In the genomic region with DNA sequence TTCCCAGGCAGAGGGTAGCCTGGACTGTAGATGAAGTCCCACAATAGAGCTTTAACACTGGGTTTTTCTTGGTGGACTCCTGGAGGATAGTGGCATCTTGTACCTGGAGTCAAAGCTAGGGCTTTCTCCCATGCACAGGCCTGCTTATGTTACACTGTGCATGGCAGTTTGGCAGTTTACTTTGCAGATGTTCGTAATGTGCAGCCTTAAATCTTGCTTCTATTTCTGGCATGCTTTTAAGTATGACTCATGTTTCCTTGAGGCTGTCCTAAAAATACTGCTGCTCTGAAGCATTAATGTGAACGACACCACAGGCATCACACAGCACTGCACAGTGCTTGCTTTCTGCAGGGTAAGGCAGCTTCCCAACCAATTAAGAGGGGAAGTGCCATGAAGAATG, we compare ENCODE assay signal across 8 mouse cellular contexts. TPM values are rescaled to one million over a fixed set of nuclear protein-coding genes. Genes with fewer than 3 reads are reported as not detected.
DNase-seq lines count a peak whose midpoint lies in the region; ATAC-seq and TF ChIP-seq lines count a peak whose summit lies in the region.

No protein-coding gene starts in this region.

- ATAC-seq in midbrain, embryonic 16.5 days = peak; percentile 68; the same call in 1 of the 2 replicates
- no peak for ATAC-seq in midbrain, embryonic 13.5 days
- peak; percentile 73 for ATAC-seq in heart, embryonic 14.5 days (ENCODE audit: insufficient number of reproducible peaks, insufficient read depth, low FRiP score, low read depth)
- ATAC-seq in liver, embryonic 16.5 days (ENCODE audit: low read depth) = peak; percentile 41; the same call in 1 of the 2 replicates
- no peak for ATAC-seq in monocyte, adult 5-6 weeks (replicated peaks; ENCODE audit: insufficient number of reproducible peaks, low FRiP score, low TSS enrichment, poor library complexity, severe bottlenecking)

- TF ChIP-seq CTCF in brain, embryonic 14.5 days (IDR thresholded peaks at IDR 0.05; ENCODE audit: borderline replicate concordance, extremely low read depth, insufficient read depth, insufficient read length) = no peak

- 61% methylated on average over 2 of the region's 2 CpGs for WGBS in midbrain, embryonic 16.5 days
- 83% methylated on average over 2 of the region's 2 CpGs for WGBS in midbrain, embryonic 13.5 days
- 2% methylated on average over 2 of the region's 2 CpGs for WGBS in heart, embryonic 14.5 days
- 13% methylated on average over 2 of the region's 2 CpGs for WGBS in liver, embryonic 16.5 days (ENCODE audit: insufficient replicate concordance)

- TF ChIP-seq POLR2A in brain, embryonic 14.5 days (IDR thresholded peaks at IDR 0.05; ENCODE audit: borderline replicate concordance, extremely low read depth, insufficient read depth, insufficient read length, poor library complexity, severe bottlenecking) = no peak

- H3K4me2 ChIP-seq in midbrain, embryonic 16.5 days (ENCODE audit: low read length) = no peak overlapping the region
- no peak overlapping the region for H3K4me2 ChIP-seq in midbrain, embryonic 13.5 days (replicated peaks)
- H3K4me2 ChIP-seq in heart, embryonic 14.5 days (ENCODE audit: low read length) = peak overlapping the region; percentile 23; the same call in 1 of the 2 replicates
- H3K4me2 ChIP-seq in liver, embryonic 16.5 days (ENCODE audit: low read depth, low read length) = no peak overlapping the region

- H3K4me3 ChIP-seq in midbrain, embryonic 16.5 days (ENCODE audit: low read depth, low read length) = no peak overlapping the region
- H3K4me3 ChIP-seq in midbrain, embryonic 13.5 days (replicated peaks) = no peak overlapping the region
- no peak overlapping the region for H3K4me3 ChIP-seq in heart, embryonic 14.5 days (ENCODE audit: control insufficient read depth in 1 of 2, insufficient read depth in 1 of 2, low read depth in 1 of 2, low read length in 2 of 2)
- no peak overlapping the region for H3K4me3 ChIP-seq in liver, embryonic 16.5 days (ENCODE audit: low read depth, low read length)

- no peaks in the 10 kb centered on the region for H3K27me3 ChIP-seq in midbrain, embryonic 16.5 days (ENCODE audit: control insufficient read depth, insufficient read depth, low read depth, low read length)
- no peaks in the 10 kb centered on the region for H3K27me3 ChIP-seq in midbrain, embryonic 13.5 days
- no peaks in the 10 kb centered on the region for H3K27me3 ChIP-seq in heart, embryonic 14.5 days (ENCODE audit: control insufficient read depth, insufficient read depth, low read length)
- H3K27me3 ChIP-seq in liver, embryonic 16.5 days (ENCODE audit: control insufficient read depth, insufficient read depth, low read depth, low read length) = no peaks in the 10 kb centered on the region

- no peaks in the 10 kb centered on the region for H3K36me3 ChIP-seq in midbrain, embryonic 16.5 days (ENCODE audit: control insufficient read depth, insufficient read depth, low read length)
- no peaks in the 10 kb centered on the region for H3K36me3 ChIP-seq in midbrain, embryonic 13.5 days
- H3K36me3 ChIP-seq in heart, embryonic 14.5 days (ENCODE audit: control insufficient read depth, insufficient read depth, low read length) = no peaks in the 10 kb centered on the region
- no peaks in the 10 kb centered on the region for H3K36me3 ChIP-seq in liver, embryonic 16.5 days (ENCODE audit: control insufficient read depth, insufficient read depth)

- DNase-seq in brain, embryonic 14.5 days (ENCODE audit: low read depth) = peak; percentile 55
- peak; percentile 15 to 38 for DNase-seq in thymus, postnatal 36 days
- no peak for DNase-seq in embryo, embryonic 11 days

- H3K9me3 ChIP-seq in midbrain, embryonic 16.5 days (replicated peaks; ENCODE audit: control insufficient read depth, low read length, poor library complexity, severe bottlenecking) = no peaks in the 10 kb centered on the region
- no peaks in the 10 kb centered on the region for H3K9me3 ChIP-seq in midbrain, embryonic 13.5 days
- no peaks in the 10 kb centered on the region for H3K9me3 ChIP-seq in heart, embryonic 14.5 days (ENCODE audit: control insufficient read depth, low read length)
- no peaks in the 10 kb centered on the region for H3K9me3 ChIP-seq in liver, embryonic 16.5 days (replicated peaks; ENCODE audit: control insufficient read depth, low read length)

- H3K9ac ChIP-seq in midbrain, embryonic 16.5 days (ENCODE audit: low read depth, low read length) = no peak overlapping the region
- H3K9ac ChIP-seq in midbrain, embryonic 13.5 days (replicated peaks) = no peak overlapping the region
- H3K9ac ChIP-seq in heart, embryonic 14.5 days (ENCODE audit: low read length) = no peak overlapping the region
- H3K9ac ChIP-seq in liver, embryonic 16.5 days (ENCODE audit: low read depth, low read length) = no peak overlapping the region

- no peaks in the 10 kb centered on the region for H3K4me1 ChIP-seq in midbrain, embryonic 16.5 days (ENCODE audit: control insufficient read depth, insufficient read depth, low read length)
- no peaks in the 10 kb centered on the region for H3K4me1 ChIP-seq in midbrain, embryonic 13.5 days (replicated peaks)
- peaks cover 6 to 24% of the 10 kb centered on the region in 2 experiments for H3K4me1 ChIP-seq in heart, embryonic 14.5 days (ENCODE audit: control insufficient read depth in 2 of 2, insufficient read depth in 2 of 2, low read length in 2 of 2)
- no peaks in the 10 kb centered on the region for H3K4me1 ChIP-seq in liver, embryonic 16.5 days (ENCODE audit: control insufficient read depth, low read depth, low read length)

- H3K27ac ChIP-seq in midbrain, embryonic 16.5 days (ENCODE audit: low read length) = 0 out of 2 replicates have a peak overlapping the region, but pooled peaks have one; percentile 38
- H3K27ac ChIP-seq in midbrain, embryonic 13.5 days = no peak overlapping the region
- peak overlapping the region; percentile 73 to 80 for H3K27ac ChIP-seq in heart, embryonic 14.5 days (replicated peaks in 1 of 2; ENCODE audit: control insufficient read depth in 1 of 2, insufficient read depth in 1 of 2, low read depth in 2 of 2, low read length in 2 of 2)
- no peak overlapping the region for H3K27ac ChIP-seq in liver, embryonic 16.5 days (ENCODE audit: low read length)

RNA-seq across cellular contexts. Expression of a gene that starts 51.9 kb away (rescaled TPM):
- polyA plus RNA-seq in midbrain, embryonic 16.5 days (2015; fragmentation: Nextera tagmentation; extraction: Ambion mirVana) = 6.2 and 7.3 TPM in 2 replicates
- polyA plus RNA-seq in midbrain, embryonic 13.5 days (2015; fragmentation: Nextera tagmentation; extraction: Ambion mirVana) = 5.0 and 5.7 TPM in 2 replicates
- 6.5 and 8.8 TPM in 2 replicates for polyA plus RNA-seq in brain, embryonic 14.5 days (2012; rRNA removed)
- polyA plus RNA-seq in heart, embryonic 14.5 days (2014; fragmentation: Nextera tagmentation; extraction: Ambion mirVana) = 23.1 and 25.2 TPM in 2 replicates
- polyA plus RNA-seq in liver, embryonic 16.5 days (2015; fragmentation: Nextera tagmentation; extraction: Ambion mirVana) = 8.5 and 9.5 TPM in 2 replicates
- total RNA-seq in monocyte, adult 5-6 weeks (2017) = 8.4 to 29.1 TPM (median 8.9 TPM) in 3 replicates

Comparison
In these comparisons a context has a peak if more than half of its experiments do, and no peak if none do; other contexts are left out.
1. ATAC-seq: peak in midbrain, embryonic 16.5 days (single experiment), heart, embryonic 14.5 days (single experiment) and liver, embryonic 16.5 days (single experiment); none in midbrain, embryonic 13.5 days (single experiment) and monocyte, adult 5-6 weeks (single experiment).
2. H3K27ac ChIP-seq: peak in midbrain, embryonic 16.5 days (single experiment) and heart, embryonic 14.5 days (2 of 2); none in midbrain, embryonic 13.5 days (single experiment) and liver, embryonic 16.5 days (single experiment).